Mouse (Mus musculus): ENCODE results near the gene Tmem59l.
A peak's percentile ranks its signal among the peaks of the same experiment; 100 is the strongest.

The Tmem59l gene

DNA sequence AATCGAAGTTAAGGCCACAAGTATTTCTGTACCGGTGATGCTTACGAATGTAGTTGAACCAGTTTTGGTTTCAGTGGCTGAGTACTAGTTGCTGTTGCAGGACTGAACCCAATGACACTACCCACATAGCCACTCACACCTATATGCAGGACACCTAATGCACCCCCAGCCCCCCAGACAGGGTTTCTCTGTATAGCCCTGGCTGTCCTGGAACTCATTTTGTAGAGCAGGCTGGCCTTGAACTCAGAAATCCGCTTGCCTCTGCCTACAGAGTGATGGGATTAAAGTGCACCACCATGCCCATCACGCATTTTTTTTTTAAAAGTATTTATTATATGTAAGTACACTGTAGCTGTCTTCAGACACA lies 19.9 kb upstream of the Tmem59l start:
- DNase-seq (ENCODE audit: low spot score in 2 of 2): no peak

DNA sequence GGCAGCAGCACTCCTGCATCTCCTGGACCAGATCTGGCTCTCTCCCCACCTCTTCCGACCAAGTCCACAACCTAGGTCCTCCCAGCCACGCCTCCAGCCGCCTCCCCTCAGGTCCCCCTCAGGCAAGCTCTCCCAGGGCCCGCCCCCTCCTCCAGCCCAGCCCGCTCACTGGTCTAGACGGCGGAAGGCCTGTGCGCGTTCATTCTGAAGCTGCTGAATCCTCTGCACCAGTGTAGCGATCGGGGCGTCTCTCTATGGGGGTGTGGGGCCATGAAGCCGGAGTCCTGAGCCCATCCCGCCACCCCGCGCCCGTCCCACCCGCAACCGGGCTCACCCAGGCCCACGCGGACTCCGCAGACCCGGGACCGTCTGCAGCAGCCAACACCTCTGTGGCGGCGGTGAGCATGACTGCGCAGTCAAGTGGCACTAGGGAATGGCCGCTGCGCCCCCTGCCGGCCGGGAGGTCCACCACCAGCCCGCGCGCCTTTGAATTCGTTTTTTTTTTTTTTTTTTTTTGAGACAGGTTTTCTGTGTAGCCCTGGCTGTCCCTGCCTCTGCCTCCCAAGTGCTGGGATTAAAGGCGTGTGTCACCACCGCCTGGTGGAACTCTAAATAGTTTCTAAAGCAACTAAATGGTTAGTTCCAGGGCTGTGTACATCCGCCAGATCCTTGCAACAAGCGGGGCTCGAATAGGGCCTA lies 19.3 kb upstream of the Tmem59l start, which contains the start of gene Rex1bd:
Gene Rex1bd, minus strand, starts transcription at position 425 of the 699 bp plus-strand sequence.
- peak; percentile 93 to 94 for DNase-seq (ENCODE audit: low spot score in 2 of 2)

DNA sequence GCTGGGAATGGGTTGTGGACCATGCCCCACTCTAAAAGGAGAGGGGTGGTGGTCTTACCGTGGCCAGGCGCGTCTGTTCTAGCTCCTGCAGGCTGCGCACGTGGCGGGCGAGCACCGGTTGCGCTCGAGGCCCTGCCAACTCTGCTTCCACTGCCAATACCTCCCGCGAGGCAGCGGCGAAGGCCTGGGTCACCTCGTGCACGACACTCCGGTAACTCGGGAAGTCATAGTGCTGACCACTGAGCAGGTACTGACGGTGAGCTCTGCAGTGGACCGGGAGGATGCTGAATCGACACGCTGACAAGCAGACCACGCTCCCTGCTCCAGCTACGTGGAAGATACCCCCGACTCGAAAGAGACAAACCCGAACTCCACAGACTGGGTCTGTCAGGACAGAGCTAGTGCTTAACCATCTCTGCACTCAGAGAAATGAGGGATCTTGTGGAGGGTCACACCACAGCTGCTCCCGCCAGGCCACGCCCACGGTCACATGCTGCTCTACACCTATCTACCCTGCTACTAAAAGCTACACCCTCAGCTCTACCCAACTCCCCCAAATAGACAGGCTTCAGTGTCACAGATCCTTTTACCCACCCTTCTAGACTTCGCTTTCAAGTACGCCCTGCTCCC lies 18.7 kb upstream of the Tmem59l start:
- DNase-seq (ENCODE audit: low spot score in 2 of 2): no peak

DNA sequence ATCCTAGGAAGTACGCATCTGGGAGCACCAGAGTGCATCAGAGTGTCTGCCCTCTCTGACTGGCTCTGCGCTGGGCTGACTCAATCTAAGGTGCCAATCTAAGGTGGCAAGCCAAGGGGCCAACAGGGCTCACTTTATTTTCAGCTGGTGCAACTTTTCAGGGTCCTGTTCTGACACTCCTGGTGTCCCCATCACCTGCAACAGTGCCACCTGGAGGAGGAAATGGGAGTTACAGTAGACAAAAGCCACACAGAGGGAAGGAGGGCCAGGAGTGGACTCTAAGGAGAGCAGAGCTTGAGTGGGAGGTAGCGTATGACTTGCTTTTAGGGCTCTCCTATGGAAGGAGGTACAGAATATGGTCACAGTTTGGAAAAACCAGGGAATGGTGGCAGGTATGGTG lies 17.7 kb upstream of the Tmem59l start:
- peak; percentile 70 to 90 for DNase-seq (ENCODE audit: low spot score in 2 of 2)

DNA sequence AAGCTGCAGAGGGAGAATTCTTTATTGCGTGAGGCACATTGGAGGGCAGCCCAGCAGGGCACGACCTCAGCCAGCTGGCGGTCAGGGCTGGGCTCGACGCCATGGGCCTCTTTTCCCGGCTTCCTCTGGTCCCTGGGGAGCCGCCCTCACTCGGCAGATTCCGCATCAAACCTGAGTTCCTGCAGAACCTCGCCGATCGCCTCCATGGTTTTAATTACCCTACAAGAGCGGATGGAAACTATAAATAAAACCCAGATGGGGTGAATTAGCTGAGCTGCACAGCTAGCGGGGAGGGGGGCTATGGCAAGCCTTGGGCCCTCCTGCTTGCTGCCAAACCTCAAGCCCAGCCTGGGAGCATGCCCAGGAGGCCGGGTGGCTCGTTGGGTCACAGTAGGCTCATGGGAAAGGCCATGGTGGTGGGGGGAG lies 17.1 kb upstream of the Tmem59l start:
- DNase-seq (ENCODE audit: low spot score in 2 of 2): no peak

GRCm38 (mm10) chr8:70503062-70503750 lies 16.0 kb upstream of the Tmem59l start:
- DNase-seq (ENCODE audit: low spot score in 2 of 2): peak; percentile 47 to 72

GRCm38 (mm10) chr8:70502540-70502939 lies 15.4 kb upstream of the Tmem59l start:
- DNase-seq (ENCODE audit: low spot score in 2 of 2): no peak

GRCm38 (mm10) chr8:70501820-70502529 lies 14.8 kb upstream of the Tmem59l start:
- DNase-seq (ENCODE audit: low spot score in 2 of 2): no peak

DNA sequence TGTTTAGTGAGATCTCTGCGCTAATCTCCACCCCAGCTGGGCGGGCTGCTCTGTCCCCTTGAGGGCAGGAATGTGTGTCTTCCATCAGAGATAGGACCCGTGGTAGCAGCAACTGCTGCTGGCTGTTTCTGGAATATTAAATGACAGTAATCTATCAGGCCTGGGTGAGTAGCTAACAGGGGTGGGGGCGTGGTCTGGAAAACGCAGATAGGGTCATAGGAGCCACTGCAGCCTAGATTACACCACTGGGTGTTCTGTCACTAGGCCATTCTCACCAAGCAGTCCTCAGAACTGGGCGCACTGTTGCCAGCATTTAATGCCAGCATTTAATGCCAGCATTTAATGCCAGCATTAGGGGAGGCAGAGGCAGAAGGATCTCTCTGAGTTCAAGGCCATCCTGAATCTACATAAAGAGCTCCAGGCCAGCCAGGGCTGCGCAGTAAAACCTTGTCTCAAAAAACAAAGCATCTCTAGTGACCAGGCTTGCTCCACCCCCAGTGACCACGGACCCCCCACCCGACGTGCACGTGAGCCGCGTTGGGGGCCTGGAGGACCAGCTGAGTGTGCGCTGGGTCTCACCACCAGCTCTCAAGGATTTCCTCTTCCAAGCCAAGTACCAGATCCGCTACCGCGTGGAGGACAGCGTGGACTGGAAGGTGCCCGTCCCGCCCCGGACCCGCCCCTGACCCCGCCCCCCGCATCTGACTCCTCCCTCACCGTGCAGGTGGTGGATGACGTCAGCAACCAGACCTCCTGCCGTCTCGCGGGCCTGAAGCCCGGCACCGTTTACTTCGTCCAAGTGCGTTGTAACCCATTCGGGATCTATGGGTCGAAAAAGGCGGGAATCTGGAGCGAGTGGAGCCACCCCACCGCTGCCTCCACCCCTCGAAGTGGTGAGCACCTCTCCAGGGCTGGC lies 13.5 kb upstream of the Tmem59l start:
- peak in 1 of 2 experiments; percentile 48 for DNase-seq (ENCODE audit: low spot score in 2 of 2)

DNA sequence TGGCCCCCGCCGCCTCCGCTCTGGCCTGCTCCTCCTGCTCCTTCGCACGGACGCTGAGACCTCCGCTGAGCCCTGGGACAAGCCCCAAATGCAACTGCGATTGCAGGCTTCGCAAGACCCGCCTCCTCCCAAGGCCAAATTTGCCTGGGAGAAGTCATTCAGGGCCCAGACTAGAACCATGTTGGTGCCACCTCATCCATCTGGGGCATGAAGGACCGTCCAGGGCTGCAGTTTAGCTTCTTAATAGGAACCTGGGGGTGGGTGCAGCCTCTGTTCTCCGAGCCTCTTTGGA lies 8.6 kb upstream of the Tmem59l start:
- no peak for DNase-seq (ENCODE audit: low spot score in 2 of 2)

GRCm38 (mm10) chr8:70495001-70495770 lies 8.0 kb upstream of the Tmem59l start:
- no peak for DNase-seq (ENCODE audit: low spot score in 2 of 2)

- DNase-seq (ENCODE audit: low spot score in 2 of 2): no peak
Observed at GRCm38 (mm10) chr8:70494416-70494945, 7.3 kb upstream of the Tmem59l start.

GRCm38 (mm10) chr8:70493692-70494415 lies 6.7 kb upstream of the Tmem59l start:
- DNase-seq (ENCODE audit: low spot score in 2 of 2): no peak

GRCm38 (mm10) chr8:70492664-70493640 lies 5.8 kb upstream of the Tmem59l start, which contains the start of gene Crlf1:
Gene Crlf1, plus strand, starts transcription at chr8:70493158.
- DNase-seq (ENCODE audit: low spot score in 2 of 2): no peak

GRCm38 (mm10) chr8:70490880-70491495 lies 3.8 kb upstream of the Tmem59l start:
- DNase-seq (ENCODE audit: low spot score in 2 of 2): no peak

- DNase-seq (ENCODE audit: low spot score in 2 of 2): no peak
Observed at GRCm38 (mm10) chr8:70490061-70490879, 3.1 kb upstream of the Tmem59l start.

DNA sequence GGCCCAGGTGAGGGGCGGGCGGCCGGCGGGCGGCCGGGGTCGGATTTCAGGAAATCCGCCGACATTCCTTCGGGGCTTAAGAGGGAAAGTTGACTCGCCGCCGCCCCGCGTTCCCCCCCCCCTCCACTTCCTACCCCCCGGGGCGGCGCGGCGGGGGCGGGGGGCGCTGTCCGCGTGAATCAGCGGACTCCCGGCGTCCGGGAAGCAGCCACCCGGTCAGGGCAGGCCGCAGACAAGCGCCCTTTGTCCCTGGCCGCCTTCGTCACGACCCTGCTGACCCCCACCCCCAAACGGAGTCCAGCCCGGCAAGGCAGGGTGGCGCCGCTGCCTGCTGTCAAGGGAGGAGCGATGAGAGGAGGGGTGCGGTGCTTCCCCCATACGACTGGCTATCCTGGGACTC lies 2.4 kb upstream of the Tmem59l start:
- DNase-seq (ENCODE audit: low spot score in 2 of 2): no peak
